Mouse (Mus musculus) cerebellum, postnatal 36 days (tissue): ENCODE results near the gene Ccdc61.
"Not testable (repeated sequence)": the region's sequence is repeated elsewhere in the genome, so short reads cannot be mapped to it uniquely, and the experiment has no call there.

Source experiments
- DNase-seq, 2 experiments: peaks; one replicate each; pipeline ENCODE4 v3.0.0; 2021 to 2022; ENCODE audit warnings: mixed read lengths in 2 of 2

The Ccdc61 gene

GRCm38 (mm10) chr7:18909797-18910196 is 418 bp downstream of the Ccdc61 start:
- no peak for DNase-seq

GRCm38 (mm10) chr7:18904971-18905370 is 5.2 kb downstream of the Ccdc61 start:
- DNase-seq, result no peak

GRCm38 (mm10) chr7:18902486-18902885 is 7.7 kb downstream of the Ccdc61 start:
- DNase-seq, result no peak

GRCm38 (mm10) chr7:18900513-18900912 is 9.7 kb downstream of the Ccdc61 start:
- DNase-seq, result no peak

GRCm38 (mm10) chr7:18896536-18896935 is 13.7 kb downstream of the Ccdc61 start:
- DNase-seq, result peak; percentile 53 to 55

- peak; percentile 75 to 84 for DNase-seq
Measured at GRCm38 (mm10) chr7:18893651-18894430, 16.4 kb downstream of the Ccdc61 start.

GRCm38 (mm10) chr7:18893009-18893408 is 17.2 kb downstream of the Ccdc61 start:
- peak in 1 of 2 experiments; percentile 14 for DNase-seq

- DNase-seq, result peak; percentile 89 to 91
Measured at GRCm38 (mm10) chr7:18891872-18892599, 18.2 kb downstream of the Ccdc61 start.

GRCm38 (mm10) chr7:18890848-18891247 is 19.4 kb downstream of the Ccdc61 start:
- no peak for DNase-seq

GRCm38 (mm10) chr7:18886963-18887362 is 23.3 kb downstream of the Ccdc61 start:
- DNase-seq, result no peak

- DNase-seq, result no peak
Measured at GRCm38 (mm10) chr7:18884745-18885422, 25.3 kb downstream of the Ccdc61 start.

- DNase-seq, result no peak
Measured at GRCm38 (mm10) chr7:18883991-18884744, 26.0 kb downstream of the Ccdc61 start.

- no peak for DNase-seq
Measured at GRCm38 (mm10) chr7:18878691-18879090, 31.5 kb downstream of the Ccdc61 start.

GRCm38 (mm10) chr7:18875372-18875771 is 34.8 kb downstream of the Ccdc61 start:
- DNase-seq, result no peak

GRCm38 (mm10) chr7:18873253-18873652 is 37.0 kb downstream of the Ccdc61 start:
- peak; percentile 72 to 73 for DNase-seq

- DNase-seq, result no peak
Measured at GRCm38 (mm10) chr7:18872816-18873215, 37.4 kb downstream of the Ccdc61 start.

GRCm38 (mm10) chr7:18872014-18872802 is 38.0 kb downstream of the Ccdc61 start:
- DNase-seq, result no peak

GRCm38 (mm10) chr7:18871031-18871430 is 39.2 kb downstream of the Ccdc61 start, which contains the start of gene Pglyrp1:
Gene Pglyrp1, plus strand, starts transcription at chr7:18871331.
- DNase-seq, result not testable (repeated sequence)

- no peak for DNase-seq
Measured at GRCm38 (mm10) chr7:18868491-18868890, 41.7 kb downstream of the Ccdc61 start.

- DNase-seq, result no peak
Measured at GRCm38 (mm10) chr7:18862801-18863200, 47.4 kb downstream of the Ccdc61 start.

GRCm38 (mm10) chr7:18858310-18858916 is 51.8 kb downstream of the Ccdc61 start:
- DNase-seq, result no peak
